Mouse (Mus musculus): ENCODE measurements around the gene Stxbp6. TPM values are rescaled to one million over a fixed set of nuclear protein-coding genes. Genes with fewer than 3 reads are reported as not detected.

Gene Stxbp6
- polyA plus RNA-seq, 1 experiment from 2014 or later: 8.9 TPM

DNA sequence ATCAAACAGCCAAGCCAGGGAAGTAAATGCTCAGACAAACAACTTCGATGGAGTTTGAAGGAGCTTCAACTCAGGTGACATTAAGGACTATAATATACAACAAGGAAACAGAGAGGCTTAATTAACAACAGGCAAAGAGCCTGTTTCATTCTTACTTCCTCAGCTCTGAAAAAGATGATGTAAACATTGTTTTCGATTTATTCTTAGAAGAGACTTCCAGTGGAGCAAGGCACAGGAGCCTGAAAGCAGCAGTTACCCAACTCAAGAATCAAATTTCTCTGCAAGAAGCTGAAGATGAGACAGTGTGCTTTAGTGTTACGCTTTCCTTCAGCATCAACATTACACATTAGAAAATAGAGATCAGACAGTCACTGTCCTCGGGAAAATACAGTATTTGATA, 160.7 kb downstream of the Stxbp6 start:
- Histone ChIP-seq H3K4me2 (no peak overlapping the region), H3K36me3 (no peaks in the 10 kb centered on the region), H3K27me3 (replicated peaks) (no peaks in the 10 kb centered on the region), H3K4me3 (no peak overlapping the region), H3K27ac (replicated peaks) (no peak overlapping the region), H3K9ac (no peak overlapping the region), H3K4me1 (0 out of 2 replicates have a peak, but pooled peaks cover 5% of the 10 kb centered on the region), H3K9me3 (no peaks in the 10 kb centered on the region)
- 78% methylated on average over 4 of the region's 4 CpGs for WGBS
- no peak for ATAC-seq (ENCODE audit: extremely low read depth, insufficient number of reproducible peaks, low FRiP score, low TSS enrichment)

DNA sequence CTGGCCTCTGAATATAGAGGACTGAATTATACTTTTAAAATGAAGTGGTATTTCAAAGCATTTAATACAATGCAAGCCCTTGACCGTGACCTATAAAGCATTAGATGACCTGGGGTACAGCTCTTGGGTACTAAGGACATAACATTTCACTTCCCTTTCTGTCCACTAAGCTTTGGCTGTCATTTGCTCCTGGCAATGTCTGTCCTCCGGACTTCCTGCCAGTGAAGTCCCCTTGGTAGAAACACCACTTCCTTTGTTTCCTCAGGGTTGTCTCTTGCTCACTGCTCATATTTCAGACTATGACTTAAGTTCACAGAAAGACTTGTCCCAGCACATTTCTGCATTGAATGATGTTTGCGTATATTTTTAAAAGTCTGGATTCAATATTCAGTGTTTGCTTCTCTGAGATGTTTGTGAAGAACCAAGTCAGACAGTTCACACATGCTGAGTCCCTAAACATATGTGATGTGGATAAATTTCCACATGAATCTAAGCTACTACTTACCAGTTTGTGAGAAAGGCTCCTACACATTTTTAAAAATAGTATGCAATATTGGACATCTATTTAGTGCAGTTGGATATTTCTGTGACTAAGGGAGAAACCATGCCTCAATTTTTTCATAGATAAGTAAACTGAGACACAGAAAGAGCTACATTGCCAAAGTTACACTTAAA, 166.3 kb downstream of the Stxbp6 start:
- H3K27me3 ChIP-seq (replicated peaks): no peaks in the 10 kb centered on the region
- no peak overlapping the region for H3K9ac ChIP-seq
- no peak overlapping the region for H3K4me2 ChIP-seq
- H3K4me1 ChIP-seq: 0 out of 2 replicates have a peak, but pooled peaks cover 5% of the 10 kb centered on the region
- no peak overlapping the region for H3K27ac ChIP-seq (replicated peaks)
- no peak overlapping the region for H3K4me3 ChIP-seq
- H3K36me3 ChIP-seq: no peaks in the 10 kb centered on the region
- 73% methylated on average over 3 of the region's 3 CpGs for WGBS
- H3K9me3 ChIP-seq: no peaks in the 10 kb centered on the region
- no peak for ATAC-seq (ENCODE audit: extremely low read depth, insufficient number of reproducible peaks, low FRiP score, low TSS enrichment)

DNA sequence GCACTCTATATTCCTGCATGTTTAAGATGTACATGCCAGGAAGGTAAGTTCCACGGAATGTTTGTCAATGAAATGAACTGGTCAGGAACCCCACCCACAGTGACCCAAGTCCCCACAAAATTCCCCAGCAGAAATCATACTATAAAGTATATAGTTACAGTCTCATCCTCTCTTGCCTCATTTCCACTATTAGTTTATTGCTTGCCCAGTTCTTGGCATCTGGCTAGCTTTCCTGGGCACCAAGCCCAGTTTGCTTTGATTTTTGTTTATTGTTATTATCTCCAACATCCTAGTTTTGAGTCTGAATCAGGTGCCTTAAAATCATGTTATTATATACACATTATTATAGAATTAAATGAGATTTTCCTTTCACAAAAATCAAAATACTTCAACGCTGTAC, 168.5 kb downstream of the Stxbp6 start:
- H3K27me3 ChIP-seq (replicated peaks): no peaks in the 10 kb centered on the region
- H3K9ac ChIP-seq: no peak overlapping the region
- peaks cover 1% of the 10 kb centered on the region; the same call in 1 of the 2 replicates for H3K36me3 ChIP-seq
- H3K27ac ChIP-seq (replicated peaks): no peak overlapping the region
- no peak overlapping the region for H3K4me3 ChIP-seq
- no peaks in the 10 kb centered on the region for H3K4me1 ChIP-seq
- WGBS: 82% methylated on average over 2 of the region's 2 CpGs
- ATAC-seq (ENCODE audit: extremely low read depth, insufficient number of reproducible peaks, low FRiP score, low TSS enrichment): no peak
- no peak overlapping the region for H3K4me2 ChIP-seq
- H3K9me3 ChIP-seq: no peaks in the 10 kb centered on the region

DNA sequence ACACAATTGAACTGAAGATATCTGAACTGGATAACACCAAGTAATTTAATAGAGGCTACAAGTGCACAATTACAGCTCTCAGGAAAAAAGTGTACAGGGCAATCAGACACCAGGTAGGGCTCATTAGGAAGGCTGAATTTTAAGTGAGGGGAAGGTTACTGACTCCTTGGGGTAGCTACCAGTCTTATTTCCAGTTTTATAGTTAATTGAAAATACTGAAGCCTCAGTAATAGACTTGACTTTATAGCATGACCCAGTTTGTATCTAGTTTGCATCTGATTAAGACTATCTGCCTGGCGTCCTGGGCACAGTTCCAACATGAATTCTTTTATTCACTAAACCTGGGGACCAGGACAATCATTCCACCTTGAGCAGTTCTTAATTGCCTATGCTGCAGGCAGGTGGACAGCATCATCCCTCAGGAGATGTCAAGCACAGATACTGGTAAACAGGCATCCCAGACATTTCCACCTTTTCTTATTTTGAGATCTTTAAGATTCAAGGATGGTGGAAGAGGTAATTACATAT, 171.2 kb downstream of the Stxbp6 start:
- peaks cover 10% of the 10 kb centered on the region for H3K4me1 ChIP-seq
- no peak overlapping the region for H3K4me2 ChIP-seq
- no peak for ATAC-seq (ENCODE audit: extremely low read depth, insufficient number of reproducible peaks, low FRiP score, low TSS enrichment)
- H3K4me3 ChIP-seq: no peak overlapping the region
- peaks cover 3% of the 10 kb centered on the region; the same call in 1 of the 2 replicates for H3K36me3 ChIP-seq
- H3K9ac ChIP-seq: no peak overlapping the region
- no peak overlapping the region for H3K27ac ChIP-seq (replicated peaks)
- H3K9me3 ChIP-seq: no peaks in the 10 kb centered on the region
- H3K27me3 ChIP-seq (replicated peaks): no peaks in the 10 kb centered on the region
- WGBS: 63% methylated on average over 1 of the region's 1 CpGs

DNA sequence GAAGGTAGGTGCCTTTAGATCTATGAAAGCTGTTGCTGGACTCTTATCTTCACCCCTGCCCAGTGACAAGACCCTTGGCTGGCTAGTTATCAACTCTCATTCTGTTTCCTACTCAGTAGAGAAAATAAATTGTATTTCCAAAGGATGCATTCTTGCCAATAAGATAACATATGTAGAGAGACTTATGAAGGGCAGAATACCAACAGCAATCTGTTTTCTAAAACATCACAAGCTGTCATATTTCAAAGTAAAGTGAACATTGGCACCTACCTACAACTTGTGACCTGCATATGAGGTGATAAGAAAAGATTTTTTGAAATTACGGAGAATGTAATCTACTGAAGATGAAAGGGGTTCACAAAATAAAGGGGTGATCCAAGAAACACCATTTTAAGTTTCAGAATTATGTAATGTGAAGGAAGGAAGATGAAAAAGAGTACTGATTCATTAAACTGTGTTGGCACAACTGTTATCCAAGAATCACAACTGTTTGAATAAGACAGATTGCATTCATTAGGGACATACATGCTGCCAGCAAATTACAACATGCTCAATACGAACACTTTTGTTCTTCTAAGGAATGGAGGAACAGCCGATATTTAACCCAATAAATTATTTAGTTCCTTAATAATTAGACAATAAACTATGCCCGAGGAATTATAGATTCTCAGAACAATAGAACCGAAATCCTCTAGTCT, 175.2 kb downstream of the Stxbp6 start:
- H3K4me2 ChIP-seq: no peak overlapping the region
- no peak; the same call in 1 of the 2 replicates for ATAC-seq (ENCODE audit: extremely low read depth, insufficient number of reproducible peaks, low FRiP score, low TSS enrichment)
- peaks cover 3% of the 10 kb centered on the region; the same call in 1 of the 2 replicates for H3K36me3 ChIP-seq
- H3K9me3 ChIP-seq: no peaks in the 10 kb centered on the region
- 73% methylated on average over 5 of the region's 5 CpGs for WGBS
- H3K4me3 ChIP-seq: no peak overlapping the region
- H3K27ac ChIP-seq (replicated peaks): no peak overlapping the region
- H3K27me3 ChIP-seq (replicated peaks): no peaks in the 10 kb centered on the region
- no peak overlapping the region for H3K9ac ChIP-seq
- peaks cover 11% of the 10 kb centered on the region for H3K4me1 ChIP-seq

DNA sequence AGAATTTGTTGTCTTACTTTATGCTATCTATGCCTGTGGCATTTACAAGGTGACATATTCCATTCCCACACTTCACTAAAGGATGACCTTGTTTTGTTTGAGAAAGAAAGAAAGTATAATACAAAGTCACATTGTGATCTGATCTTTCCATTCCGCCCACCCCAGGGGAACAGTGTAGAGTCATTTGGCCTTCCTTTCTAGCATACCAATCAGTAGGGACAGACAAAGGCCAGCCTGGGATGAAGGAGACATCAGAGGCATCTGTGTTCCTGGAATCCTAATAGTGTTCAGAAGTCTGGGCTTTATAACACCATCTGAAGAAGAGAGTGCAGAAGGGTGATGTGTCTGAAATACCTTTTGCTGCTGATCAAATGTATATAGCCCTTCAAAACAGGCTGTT, 178.0 kb downstream of the Stxbp6 start:
- Histone ChIP-seq H3K9ac (no peak overlapping the region), H3K4me2 (no peak overlapping the region), H3K4me3 (no peak overlapping the region), H3K27ac (replicated peaks) (no peak overlapping the region), H3K4me1 (peaks cover 11% of the 10 kb centered on the region), H3K36me3 (peaks cover 3% of the 10 kb centered on the region; the same call in 1 of the 2 replicates), H3K27me3 (replicated peaks) (no peaks in the 10 kb centered on the region), H3K9me3 (no peaks in the 10 kb centered on the region)
- no peak for ATAC-seq (ENCODE audit: extremely low read depth, insufficient number of reproducible peaks, low FRiP score, low TSS enrichment)
- WGBS: 68% methylated on average over 1 of the region's 1 CpGs

DNA sequence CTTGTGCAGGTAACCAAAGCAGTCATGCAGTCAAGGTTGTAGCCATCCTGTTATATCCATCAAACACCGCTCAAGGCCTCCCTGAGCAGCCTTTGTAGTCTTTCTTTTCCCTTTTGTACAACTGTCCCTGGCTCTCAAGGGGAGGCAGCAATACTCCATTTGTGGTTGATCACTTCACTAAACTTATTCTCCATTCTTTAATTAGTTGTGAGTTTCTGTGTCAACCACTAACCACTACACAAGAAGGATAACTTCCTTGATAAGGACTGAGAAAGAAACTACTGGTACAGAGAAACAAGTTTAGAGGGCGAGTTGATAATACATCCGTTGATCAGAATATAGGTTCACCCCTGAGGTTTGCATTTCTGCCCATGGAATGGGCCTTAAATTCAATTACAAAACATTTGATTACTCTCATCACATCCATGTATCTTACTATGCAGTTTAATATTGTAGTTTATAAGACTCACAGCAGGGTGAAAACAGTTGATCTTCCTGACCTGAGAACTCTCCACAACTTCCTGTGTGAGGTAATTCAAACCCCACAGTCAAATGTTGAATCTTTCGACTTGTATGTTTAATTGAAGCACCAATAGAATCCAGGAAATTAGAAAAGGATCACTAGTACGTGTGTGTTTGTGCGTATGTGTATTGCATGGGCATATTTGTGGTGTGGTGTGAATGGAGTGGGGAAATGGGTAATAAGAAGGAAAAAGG, 184.7 kb downstream of the Stxbp6 start:
- WGBS: 84% methylated on average over 6 of the region's 6 CpGs
- H3K27ac ChIP-seq (replicated peaks): no peak overlapping the region
- no peaks in the 10 kb centered on the region for H3K27me3 ChIP-seq (replicated peaks)
- H3K9ac ChIP-seq: no peak overlapping the region
- no peak for ATAC-seq (ENCODE audit: extremely low read depth, insufficient number of reproducible peaks, low FRiP score, low TSS enrichment)
- H3K4me2 ChIP-seq: no peak overlapping the region
- H3K9me3 ChIP-seq: no peaks in the 10 kb centered on the region
- no peaks in the 10 kb centered on the region for H3K36me3 ChIP-seq
- H3K4me1 ChIP-seq: peaks cover 19% of the 10 kb centered on the region
- no peak overlapping the region for H3K4me3 ChIP-seq

DNA sequence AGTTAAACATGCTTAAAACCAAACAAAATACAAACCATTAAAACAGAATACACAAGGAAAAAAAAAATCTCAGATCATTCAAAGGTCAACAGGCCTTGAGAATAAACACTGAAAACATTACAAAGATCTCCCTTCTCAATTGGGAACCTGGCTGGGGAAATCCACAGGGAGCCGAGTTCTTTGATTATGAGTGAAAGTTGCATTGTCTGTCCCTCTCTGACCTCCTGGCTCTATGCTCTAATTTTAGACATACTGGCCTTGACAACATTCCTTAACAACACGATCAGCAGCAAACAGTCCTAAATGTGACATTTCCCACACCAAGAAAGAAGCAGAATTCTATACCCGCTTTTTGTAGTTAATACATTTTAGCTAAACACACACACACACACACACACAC, 187.7 kb downstream of the Stxbp6 start:
- Histone ChIP-seq H3K4me3 (no peak overlapping the region), H3K9me3 (no peaks in the 10 kb centered on the region), H3K4me1 (peaks cover 20% of the 10 kb centered on the region), H3K27ac (replicated peaks) (no peak overlapping the region), H3K36me3 (no peaks in the 10 kb centered on the region), H3K9ac (no peak overlapping the region), H3K4me2 (no peak overlapping the region), H3K27me3 (replicated peaks) (no peaks in the 10 kb centered on the region)
- WGBS: 22% methylated on average over 3 of the region's 3 CpGs
- ATAC-seq (ENCODE audit: extremely low read depth, insufficient number of reproducible peaks, low FRiP score, low TSS enrichment): no peak

DNA sequence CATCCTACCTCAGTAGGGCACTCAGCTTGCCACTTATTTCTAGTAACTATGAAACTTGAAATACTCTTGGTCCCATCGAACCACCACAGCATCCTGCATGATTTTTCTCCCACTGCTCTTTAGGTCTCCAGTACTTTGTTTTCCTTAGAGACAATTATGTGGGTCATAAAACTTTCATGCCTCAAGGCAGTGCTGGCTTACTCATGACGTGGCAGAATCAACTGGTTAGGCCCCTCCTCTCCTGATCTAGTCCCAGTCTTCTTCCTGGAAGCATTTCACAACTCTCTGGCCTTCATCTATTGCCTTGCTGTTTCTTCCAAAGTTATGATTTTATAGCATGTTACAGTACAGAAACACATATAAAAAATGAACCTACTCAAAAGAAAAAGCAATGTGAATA, 201.8 kb downstream of the Stxbp6 start:
- no peak overlapping the region for H3K9ac ChIP-seq
- no peak overlapping the region for H3K4me3 ChIP-seq
- no peaks in the 10 kb centered on the region for H3K4me1 ChIP-seq
- H3K4me2 ChIP-seq: no peak overlapping the region
- no peaks in the 10 kb centered on the region for H3K27me3 ChIP-seq (replicated peaks)
- no peaks in the 10 kb centered on the region for H3K9me3 ChIP-seq
- ATAC-seq (ENCODE audit: extremely low read depth, insufficient number of reproducible peaks, low FRiP score, low TSS enrichment): no peak
- H3K27ac ChIP-seq (replicated peaks): no peak overlapping the region
- H3K36me3 ChIP-seq: no peaks in the 10 kb centered on the region
- WGBS: 73% methylated on average over 2 of the region's 2 CpGs

DNA sequence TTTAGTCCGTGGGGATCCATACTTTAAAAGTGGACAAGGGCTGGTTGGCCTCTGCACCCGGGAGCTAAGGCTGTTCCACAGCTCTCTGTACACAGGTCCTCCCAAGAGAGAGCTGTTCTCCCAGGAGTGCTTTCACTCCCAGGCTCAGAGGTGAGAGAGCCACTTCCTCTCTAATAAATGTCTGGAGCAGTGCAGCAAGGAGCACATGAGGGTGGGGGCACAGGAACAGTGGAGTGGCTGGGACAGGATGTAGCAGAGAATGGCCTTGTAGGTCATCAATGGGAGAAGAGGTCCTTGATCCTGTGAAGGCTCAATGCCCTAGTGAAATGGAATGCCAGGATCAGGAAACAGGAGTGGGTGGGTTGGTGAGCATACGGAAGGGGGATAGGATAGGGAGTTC, 209.1 kb downstream of the Stxbp6 start:
- 74% methylated on average over 3 of the region's 3 CpGs for WGBS
- H3K27ac ChIP-seq (replicated peaks): no peak overlapping the region
- no peaks in the 10 kb centered on the region for H3K27me3 ChIP-seq (replicated peaks)
- H3K9me3 ChIP-seq: no peaks in the 10 kb centered on the region
- no peak overlapping the region for H3K9ac ChIP-seq
- ATAC-seq (ENCODE audit: extremely low read depth, insufficient number of reproducible peaks, low FRiP score, low TSS enrichment): no peak
- no peak overlapping the region for H3K4me3 ChIP-seq
- no peaks in the 10 kb centered on the region for H3K36me3 ChIP-seq
- no peak overlapping the region for H3K4me2 ChIP-seq
- no peaks in the 10 kb centered on the region for H3K4me1 ChIP-seq

DNA sequence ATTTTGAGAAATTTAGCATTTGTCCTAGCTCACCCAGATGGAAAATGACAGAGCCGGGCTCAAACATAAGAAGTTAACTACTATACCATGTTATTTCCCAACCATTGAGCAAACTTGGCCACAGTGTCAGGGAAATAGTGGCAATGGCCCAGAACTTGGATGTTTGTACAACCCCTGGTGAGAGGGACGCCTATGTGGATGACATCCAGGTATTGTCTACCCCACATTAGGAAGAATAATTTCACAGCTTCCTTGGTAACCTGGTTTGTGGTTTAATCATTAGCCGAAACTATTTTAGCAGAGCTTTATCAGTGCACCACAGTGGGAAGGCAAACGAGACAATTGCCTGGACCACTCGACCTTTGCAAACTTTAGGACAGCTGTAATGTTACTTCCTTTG, 215.1 kb downstream of the Stxbp6 start:
- Histone ChIP-seq H3K27me3 (replicated peaks) (no peaks in the 10 kb centered on the region), H3K9ac (no peak overlapping the region), H3K9me3 (no peaks in the 10 kb centered on the region), H3K4me3 (no peak overlapping the region), H3K36me3 (no peaks in the 10 kb centered on the region), H3K4me1 (peaks cover 11% of the 10 kb centered on the region), H3K4me2 (no peak overlapping the region), H3K27ac (replicated peaks) (no peak overlapping the region)
- no peak for ATAC-seq (ENCODE audit: extremely low read depth, insufficient number of reproducible peaks, low FRiP score, low TSS enrichment)
- 64% methylated on average over 5 of the region's 5 CpGs for WGBS

All from heart, embryonic 13.5 days (tissue).